Mouse (Mus musculus) erythroblast, embryonic 14.5 days (primary cell): ENCODE data around the gene Uckl1.

Source experiments
- GATA1 ChIP-seq: IDR thresholded peaks from 2 replicates; pipeline ENCODE4 v1.6.1; 2012; ENCODE audit warnings: low read length, inconsistent platforms, mixed read lengths
- TAL1 ChIP-seq: IDR thresholded peaks from 3 replicates; pipeline ENCODE4 v1.6.1; 2012; ENCODE audit warnings: low read length, inconsistent platforms, mixed read lengths

DNA sequence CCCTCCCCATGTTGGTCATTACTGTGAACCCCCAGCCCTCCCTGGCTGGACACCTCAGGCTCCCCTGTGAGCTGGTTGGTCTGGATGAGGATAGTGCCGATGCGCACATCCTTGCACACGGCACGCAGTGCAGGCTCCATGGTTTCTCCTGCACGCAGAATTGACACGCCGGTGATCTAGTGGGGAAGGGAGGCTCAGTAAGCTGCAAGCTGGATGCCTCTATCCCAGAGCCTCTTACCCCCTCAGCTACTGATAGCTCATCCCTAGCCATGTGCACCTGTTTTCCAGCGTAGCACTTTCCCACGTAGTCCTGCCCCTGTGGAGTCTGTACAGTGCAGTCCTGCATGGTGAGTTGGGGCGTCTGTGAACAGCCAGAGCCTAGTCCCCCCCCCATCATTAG, 14.8 kb downstream of the Uckl1 start:
- TF ChIP-seq GATA1 (no peak), TAL1 (no peak)
